In genomic region chr4:70058831-70059544, GRCm38 (mm10) we compare ENCODE assay signal across 12 mouse cellular contexts.
A peak's percentile ranks its signal among the peaks of the same experiment; 100 is the strongest.
DNase-seq lines count a peak whose midpoint lies in the region; ATAC-seq and TF ChIP-seq lines count a peak whose summit lies in the region.
"Had no signal": no experiment of that assay in that cellular context is flagged by ENCODE, and none has a peak within 500 bp of the region (broad histone marks: within the 10 kb centered on the region; RNA-seq: fewer than 3 reads in every experiment).

No protein-coding gene starts in this region.

- no peaks in the 10 kb centered on the region for H3K79me2 ChIP-seq in heart, adult 2 months (replicated peaks; ENCODE audit: control insufficient read depth, insufficient read depth, low read length)

- no peak overlapping the region for H3K9ac ChIP-seq in forebrain, postnatal 0 days
- H3K9ac ChIP-seq in heart, adult 2 months (ENCODE audit: low read depth, low read length): no peak overlapping the region
- H3K9ac ChIP-seq: liver, embryonic 13.5 days had no signal

- no peak for TF ChIP-seq CTCF in cerebellum, adult 2 months (IDR thresholded peaks at IDR 0.05; ENCODE audit: borderline replicate concordance, insufficient read depth, low read depth, low read length)
- TF ChIP-seq CTCF in forebrain, postnatal 0 days (IDR thresholded peaks at IDR 0.05; ENCODE audit: low read depth): no peak
- no peak for TF ChIP-seq CTCF in lung, adult 2 months (IDR thresholded peaks at IDR 0.05; ENCODE audit: insufficient read depth, low read length)
- no peak for TF ChIP-seq CTCF in heart, adult 2 months (IDR thresholded peaks at IDR 0.05)

- TF ChIP-seq POLR2A in cerebellum, adult 2 months (IDR thresholded peaks at IDR 0.05; ENCODE audit: borderline replicate concordance, insufficient read depth, low read length): no peak
- TF ChIP-seq POLR2A in lung, adult 2 months (IDR thresholded peaks at IDR 0.05; ENCODE audit: borderline replicate concordance, extremely low read depth, low read depth, low read length): no peak
- TF ChIP-seq POLR2A in heart, adult 2 months (IDR thresholded peaks at IDR 0.05; ENCODE audit: insufficient read depth, low read depth, low read length): no peak

- intact Hi-C loops in heart, adult 2 months (cut with DNase I): no loop called here

- ATAC-seq in forebrain, postnatal 0 days: peak; percentile 95
- ATAC-seq: intestine, postnatal 0 days; midbrain, embryonic 16.5 days had no signal

- 0 out of 2 replicates have a peak, but pooled peaks cover 4% of the 10 kb centered on the region for H3K9me3 ChIP-seq in forebrain, postnatal 0 days (ENCODE audit: low read length)
- no peaks in the 10 kb centered on the region for H3K9me3 ChIP-seq in embryonic facial prominence, embryonic 10.5 days
- H3K9me3 ChIP-seq: liver, embryonic 13.5 days had no signal

- TF ChIP-seq EP300 in heart, adult 2 months (IDR thresholded peaks at IDR 0.05; ENCODE audit: insufficient read depth, low read depth, low read length): no peak

- no peak overlapping the region for H3K27ac ChIP-seq in cerebellum, adult 2 months (ENCODE audit: insufficient read depth, low read length)
- peak overlapping the region; percentile 46; the same call in 1 of the 2 replicates for H3K27ac ChIP-seq in forebrain, postnatal 0 days (ENCODE audit: low read depth, low read length)
- no peak overlapping the region for H3K27ac ChIP-seq in embryonic facial prominence, embryonic 10.5 days (replicated peaks)
- H3K27ac ChIP-seq in heart, adult 2 months: no peak overlapping the region
- H3K27ac ChIP-seq: liver, embryonic 13.5 days had no signal

- peak; percentile 64 to 81 for DNase-seq in cerebellum, adult 2 months
- DNase-seq in forebrain, postnatal 0 days: peak; percentile 72
- peak; percentile 71 for DNase-seq in layer of hippocampus, adult 9-10 months (ENCODE audit: low spot score)
- peak; percentile 78 for DNase-seq in right cerebral cortex, adult 18-20 months
- no peak for DNase-seq in embryo, embryonic 10.5 days (ENCODE audit: low spot score)
- DNase-seq in embryonic facial prominence, embryonic 10.5 days (ENCODE audit: low spot score): no peak
- DNase-seq in lung, adult 2 months: no peak
- DNase-seq in heart, adult 2 months: no peak
- DNase-seq: heart, adult 18-20 months; liver, embryonic 13.5 days had no signal

- no peak overlapping the region for H3K4me3 ChIP-seq in cerebellum, adult 2 months (replicated peaks; ENCODE audit: insufficient read depth, low read depth, low read length)
- H3K4me3 ChIP-seq in forebrain, postnatal 0 days (ENCODE audit: low read depth, low read length): no peak overlapping the region
- H3K4me3 ChIP-seq in embryonic facial prominence, embryonic 10.5 days: no peak overlapping the region
- H3K4me3 ChIP-seq in lung, adult 2 months (replicated peaks; ENCODE audit: extremely low read depth, low read depth, low read length): no peak overlapping the region
- H3K4me3 ChIP-seq in heart, adult 2 months: no peak overlapping the region
- H3K4me3 ChIP-seq: liver, embryonic 13.5 days had no signal

- no peaks in the 10 kb centered on the region for H3K36me3 ChIP-seq in forebrain, postnatal 0 days (ENCODE audit: insufficient read depth)
- no peaks in the 10 kb centered on the region for H3K36me3 ChIP-seq in embryonic facial prominence, embryonic 10.5 days (replicated peaks)
- no peaks in the 10 kb centered on the region for H3K36me3 ChIP-seq in heart, adult 2 months (ENCODE audit: control insufficient read depth, insufficient read depth, low read length)
- H3K36me3 ChIP-seq: liver, embryonic 13.5 days had no signal

- peaks cover 9% of the 10 kb centered on the region; the same call in 1 of the 2 replicates for H3K4me1 ChIP-seq in cerebellum, adult 2 months (ENCODE audit: control insufficient read depth, insufficient read depth, low read length)
- H3K4me1 ChIP-seq in forebrain, postnatal 0 days (ENCODE audit: insufficient read depth): no peaks in the 10 kb centered on the region
- no peaks in the 10 kb centered on the region for H3K4me1 ChIP-seq in embryonic facial prominence, embryonic 10.5 days
- H3K4me1 ChIP-seq in lung, adult 2 months (ENCODE audit: control insufficient read depth, insufficient read depth, low read length): no peaks in the 10 kb centered on the region
- no peaks in the 10 kb centered on the region for H3K4me1 ChIP-seq in heart, adult 2 months (ENCODE audit: control insufficient read depth, insufficient read depth, low read length)
- H3K4me1 ChIP-seq: liver, embryonic 13.5 days had no signal

- no peaks in the 10 kb centered on the region for H3K27me3 ChIP-seq in cerebellum, adult 2 months (ENCODE audit: control insufficient read depth, insufficient read depth, low read length)
- H3K27me3 ChIP-seq in forebrain, postnatal 0 days (ENCODE audit: insufficient read depth, low read length): no peaks in the 10 kb centered on the region
- H3K27me3 ChIP-seq in embryonic facial prominence, embryonic 10.5 days (replicated peaks; ENCODE audit: low read depth, poor library complexity, severe bottlenecking): no peaks in the 10 kb centered on the region
- H3K27me3 ChIP-seq in heart, adult 2 months (ENCODE audit: control insufficient read depth, insufficient read depth, low read length): no peaks in the 10 kb centered on the region
- H3K27me3 ChIP-seq: liver, embryonic 13.5 days had no signal

- no peak overlapping the region for H3K4me2 ChIP-seq in forebrain, postnatal 0 days (ENCODE audit: low read depth)
- H3K4me2 ChIP-seq: liver, embryonic 13.5 days had no signal

- 15% methylated on average over 12 of the region's 12 CpGs for WGBS in cerebellum, adult 2 months
- 58% methylated on average over 12 of the region's 12 CpGs for WGBS in forebrain, postnatal 0 days
- WGBS in embryonic facial prominence, embryonic 10.5 days: 85% methylated on average over 12 of the region's 12 CpGs
- WGBS in lung, adult 2 months: 72% methylated on average over 12 of the region's 12 CpGs
- 77% methylated on average over 12 of the region's 12 CpGs for WGBS in heart, adult 2 months

Comparison
In these comparisons a context has a peak if more than half of its experiments do, and no peak if none do; other contexts are left out.
1. DNase-seq: peak in cerebellum, adult 2 months (2 of 2), forebrain, postnatal 0 days (single experiment), layer of hippocampus, adult 9-10 months (single experiment) and right cerebral cortex, adult 18-20 months (single experiment); none in embryo, embryonic 10.5 days (single experiment), embryonic facial prominence, embryonic 10.5 days (single experiment), lung, adult 2 months (single experiment) and heart, adult 2 months (0 of 2).